Mouse (Mus musculus): ENCODE measurements around the gene Bpifa6. TPM values are rescaled to one million over a fixed set of nuclear protein-coding genes. Genes with fewer than 3 reads are reported as not detected.

Gene Bpifa6
- polyA plus RNA-seq, 1 experiment from 2014 or later: not detected

DNA sequence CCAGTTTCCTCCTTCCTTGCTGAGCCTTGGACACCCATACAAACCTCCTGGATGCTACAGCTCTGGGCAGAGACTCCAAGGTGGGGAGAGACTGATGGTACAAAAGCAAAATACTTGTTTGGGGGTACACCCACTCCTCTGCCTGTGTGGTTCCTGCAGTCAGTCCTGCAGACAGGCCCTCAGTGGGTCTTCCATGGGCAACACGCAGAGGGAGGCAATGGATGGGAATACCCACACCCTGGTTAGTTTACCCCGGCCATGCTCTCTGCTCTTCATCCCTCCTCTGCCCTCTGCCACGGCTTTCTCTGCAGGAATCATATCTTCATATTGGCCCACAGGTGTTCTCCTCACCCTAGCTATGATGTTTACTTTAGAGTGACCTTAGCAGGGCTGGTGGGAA, 25.8 kb downstream of the Bpifa6 start:
- no peak overlapping the region for H3K4me3 ChIP-seq (ENCODE audit: low read depth, low read length)
- WGBS: 58% methylated on average over 3 of the region's 3 CpGs
- TF ChIP-seq EP300 (IDR thresholded peaks at IDR 0.05) (no peak), CTCF (IDR thresholded peaks at IDR 0.05) (no peak)
- ATAC-seq (no peak), DNase-seq (ENCODE audit: low spot score) (no peak)
- H3K27ac ChIP-seq (ENCODE audit: low read length): no peak overlapping the region
- H3K9ac ChIP-seq (replicated peaks; ENCODE audit: low read depth): no peak overlapping the region
- no peaks in the 10 kb centered on the region for H3K27me3 ChIP-seq (replicated peaks; ENCODE audit: insufficient read depth, low read length)
- H3K4me1 ChIP-seq (ENCODE audit: insufficient read depth, low read depth, low read length): no peaks in the 10 kb centered on the region
- no peak overlapping the region for H3K4me2 ChIP-seq (replicated peaks; ENCODE audit: low read depth, low read length)
- no peaks in the 10 kb centered on the region for H3K9me3 ChIP-seq (ENCODE audit: low read length)
- no peaks in the 10 kb centered on the region for H3K36me3 ChIP-seq (ENCODE audit: insufficient read depth, low read length)

DNA sequence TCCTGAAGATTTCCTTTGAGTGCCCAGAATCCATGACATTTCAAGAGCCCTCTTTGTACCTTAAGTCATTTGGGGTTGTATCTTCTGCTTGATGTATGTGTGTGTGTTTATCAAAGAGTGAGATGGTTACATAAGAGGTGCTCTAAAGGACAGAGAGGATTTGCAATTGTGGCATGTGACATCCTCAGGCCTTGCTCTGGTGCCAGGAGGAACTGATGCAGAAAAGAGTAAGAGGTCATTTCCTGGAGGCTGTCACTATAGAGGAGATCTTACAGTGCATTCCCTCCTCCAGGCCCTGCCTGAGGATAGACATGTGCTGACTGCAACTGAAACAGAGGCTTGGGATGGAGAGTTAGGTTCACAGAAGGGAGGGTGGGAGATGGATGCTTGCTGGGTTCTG, 26.3 kb downstream of the Bpifa6 start:
- H3K27me3 ChIP-seq (replicated peaks; ENCODE audit: insufficient read depth, low read length): no peaks in the 10 kb centered on the region
- H3K27ac ChIP-seq (ENCODE audit: low read length): no peak overlapping the region
- DNase-seq (ENCODE audit: low spot score) (no peak), ATAC-seq (no peak)
- no peak overlapping the region for H3K4me2 ChIP-seq (replicated peaks; ENCODE audit: low read depth, low read length)
- H3K4me3 ChIP-seq (ENCODE audit: low read depth, low read length): no peak overlapping the region
- TF ChIP-seq CTCF (IDR thresholded peaks at IDR 0.05): no peak
- no peaks in the 10 kb centered on the region for H3K36me3 ChIP-seq (ENCODE audit: insufficient read depth, low read length)
- no peaks in the 10 kb centered on the region for H3K4me1 ChIP-seq (ENCODE audit: insufficient read depth, low read depth, low read length)
- H3K9me3 ChIP-seq (ENCODE audit: low read length): no peaks in the 10 kb centered on the region
- no peak overlapping the region for H3K9ac ChIP-seq (replicated peaks; ENCODE audit: low read depth)

DNA sequence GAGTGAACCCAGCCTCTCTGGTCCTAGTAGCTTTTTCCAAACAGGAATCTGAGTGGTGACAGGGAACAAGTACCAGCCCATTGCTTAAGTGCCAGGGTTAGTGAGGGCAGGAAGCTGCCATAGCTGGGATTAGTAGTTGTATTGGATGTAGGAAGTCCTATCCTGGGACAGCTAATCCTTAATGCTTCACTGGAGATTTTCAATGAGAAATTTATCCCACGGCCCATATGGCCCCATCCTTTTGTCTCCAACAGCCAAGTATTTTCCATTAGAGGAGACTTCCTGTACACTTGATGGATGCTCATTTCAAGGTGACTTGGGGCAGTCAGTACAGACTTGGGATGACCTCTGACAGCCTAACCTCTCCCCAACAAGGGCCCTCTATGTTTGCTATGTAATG, 29.7 kb downstream of the Bpifa6 start:
- DNase-seq (ENCODE audit: low spot score) (no peak), ATAC-seq (no peak)
- Histone ChIP-seq H3K4me3 (ENCODE audit: low read depth, low read length) (no peak overlapping the region), H3K4me1 (ENCODE audit: insufficient read depth, low read depth, low read length) (no peaks in the 10 kb centered on the region), H3K9me3 (ENCODE audit: low read length) (no peaks in the 10 kb centered on the region), H3K9ac (replicated peaks; ENCODE audit: low read depth) (no peak overlapping the region), H3K36me3 (ENCODE audit: insufficient read depth, low read length) (no peaks in the 10 kb centered on the region), H3K27ac (ENCODE audit: low read length) (no peak overlapping the region), H3K4me2 (replicated peaks; ENCODE audit: low read depth, low read length) (no peak overlapping the region), H3K27me3 (replicated peaks; ENCODE audit: insufficient read depth, low read length) (no peaks in the 10 kb centered on the region)
- no peak for TF ChIP-seq CTCF (IDR thresholded peaks at IDR 0.05)
- no peak for TF ChIP-seq EP300 (IDR thresholded peaks at IDR 0.05)
- WGBS: 57% methylated on average over 1 of the region's 1 CpGs

DNA sequence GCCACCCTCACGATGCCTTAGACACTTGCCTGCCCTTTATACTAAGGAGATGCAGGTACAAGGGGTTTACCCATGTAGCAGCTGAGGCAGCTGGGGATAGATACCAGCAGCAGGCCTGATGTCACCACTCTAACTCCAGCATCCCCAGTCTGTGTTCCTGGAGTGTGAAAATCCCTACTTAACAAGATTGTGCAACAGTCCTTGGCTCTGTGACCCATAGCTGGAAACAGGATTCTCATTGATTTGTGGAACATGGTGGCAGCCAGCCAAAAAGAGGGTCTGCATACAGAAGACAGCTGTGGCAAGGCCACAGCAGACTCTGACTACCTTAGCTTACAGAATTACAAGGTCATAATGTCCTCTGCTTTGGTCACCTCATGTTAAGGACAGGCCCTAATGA, 30.3 kb downstream of the Bpifa6 start:
- Histone ChIP-seq H3K4me1 (ENCODE audit: insufficient read depth, low read depth, low read length) (no peaks in the 10 kb centered on the region), H3K4me3 (ENCODE audit: low read depth, low read length) (no peak overlapping the region), H3K4me2 (replicated peaks; ENCODE audit: low read depth, low read length) (no peak overlapping the region), H3K36me3 (ENCODE audit: insufficient read depth, low read length) (no peaks in the 10 kb centered on the region), H3K9ac (replicated peaks; ENCODE audit: low read depth) (no peak overlapping the region), H3K27ac (ENCODE audit: low read length) (no peak overlapping the region), H3K27me3 (replicated peaks; ENCODE audit: insufficient read depth, low read length) (no peaks in the 10 kb centered on the region), H3K9me3 (ENCODE audit: low read length) (no peaks in the 10 kb centered on the region)
- no peak for TF ChIP-seq CTCF (IDR thresholded peaks at IDR 0.05)
- no peak for TF ChIP-seq EP300 (IDR thresholded peaks at IDR 0.05)
- 63% methylated on average over 1 of the region's 1 CpGs for WGBS
- DNase-seq (ENCODE audit: low spot score): peak; percentile 36
- no peak; the same call in 1 of the 2 replicates for ATAC-seq

DNA sequence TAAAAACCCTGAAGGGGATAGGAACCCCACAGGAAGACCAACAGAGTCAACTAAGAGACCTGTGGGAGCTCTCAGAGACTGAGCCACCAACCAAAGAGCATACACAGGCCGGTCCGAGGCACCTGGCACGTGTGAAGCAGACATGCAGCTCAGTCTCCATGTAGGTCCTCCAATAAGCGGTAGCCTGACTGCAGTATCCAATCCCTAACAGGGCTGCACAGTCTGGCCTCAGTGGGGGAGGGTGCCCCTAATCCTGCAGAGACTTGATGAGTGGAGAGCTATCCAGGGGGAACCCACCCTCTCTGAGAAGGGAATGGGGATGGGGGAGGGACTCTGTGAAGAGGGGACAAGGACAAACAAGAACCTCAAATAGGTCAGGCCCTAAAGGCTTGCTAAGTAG, 31.0 kb downstream of the Bpifa6 start:
- TF ChIP-seq EP300 (IDR thresholded peaks at IDR 0.05): no peak
- no peak for TF ChIP-seq CTCF (IDR thresholded peaks at IDR 0.05)
- WGBS: 81% methylated on average over 4 of the region's 4 CpGs
- H3K27me3 ChIP-seq (replicated peaks; ENCODE audit: insufficient read depth, low read length): no peaks in the 10 kb centered on the region
- H3K4me2 ChIP-seq (replicated peaks; ENCODE audit: low read depth, low read length): no peak overlapping the region
- H3K27ac ChIP-seq (ENCODE audit: low read length): no peak overlapping the region
- DNase-seq (ENCODE audit: low spot score) (no peak), ATAC-seq (no peak)
- no peak overlapping the region for H3K9ac ChIP-seq (replicated peaks; ENCODE audit: low read depth)
- no peak overlapping the region for H3K4me3 ChIP-seq (ENCODE audit: low read depth, low read length)
- H3K36me3 ChIP-seq (ENCODE audit: insufficient read depth, low read length): no peaks in the 10 kb centered on the region
- H3K9me3 ChIP-seq (ENCODE audit: low read length): no peaks in the 10 kb centered on the region
- no peaks in the 10 kb centered on the region for H3K4me1 ChIP-seq (ENCODE audit: insufficient read depth, low read depth, low read length)

DNA sequence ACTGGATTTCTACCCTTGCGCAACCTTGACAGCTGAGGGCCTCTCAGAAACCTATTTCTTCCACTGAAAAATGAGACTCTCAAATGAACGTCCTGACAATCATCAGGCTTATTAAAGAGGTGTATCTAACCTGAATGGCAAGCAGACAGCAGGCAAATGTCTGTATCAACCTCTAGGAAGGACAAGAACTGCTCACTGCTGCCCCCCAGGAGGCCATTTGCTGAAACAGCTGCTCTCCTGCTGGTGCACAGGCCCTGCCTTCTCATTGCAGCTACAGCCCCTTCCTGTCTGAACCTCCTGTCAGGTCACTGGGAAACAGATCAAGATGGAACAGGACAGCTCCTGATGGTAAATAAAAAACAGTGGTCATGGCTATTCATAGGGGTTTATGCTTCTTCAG, 31.6 kb downstream of the Bpifa6 start:
- Histone ChIP-seq H3K4me3 (ENCODE audit: low read depth, low read length) (no peak overlapping the region), H3K9ac (replicated peaks; ENCODE audit: low read depth) (no peak overlapping the region), H3K4me2 (replicated peaks; ENCODE audit: low read depth, low read length) (no peak overlapping the region), H3K27me3 (replicated peaks; ENCODE audit: insufficient read depth, low read length) (no peaks in the 10 kb centered on the region), H3K27ac (ENCODE audit: low read length) (no peak overlapping the region), H3K9me3 (ENCODE audit: low read length) (no peaks in the 10 kb centered on the region), H3K36me3 (ENCODE audit: insufficient read depth, low read length) (no peaks in the 10 kb centered on the region), H3K4me1 (ENCODE audit: insufficient read depth, low read depth, low read length) (no peaks in the 10 kb centered on the region)
- no peak for ATAC-seq
- 70% methylated on average over 2 of the region's 2 CpGs for WGBS
- no peak for TF ChIP-seq EP300 (IDR thresholded peaks at IDR 0.05)
- peak; percentile 6; the same call in 1 of the 2 replicates for TF ChIP-seq CTCF (IDR thresholded peaks at IDR 0.05)
- no peak for DNase-seq (ENCODE audit: low spot score)

DNA sequence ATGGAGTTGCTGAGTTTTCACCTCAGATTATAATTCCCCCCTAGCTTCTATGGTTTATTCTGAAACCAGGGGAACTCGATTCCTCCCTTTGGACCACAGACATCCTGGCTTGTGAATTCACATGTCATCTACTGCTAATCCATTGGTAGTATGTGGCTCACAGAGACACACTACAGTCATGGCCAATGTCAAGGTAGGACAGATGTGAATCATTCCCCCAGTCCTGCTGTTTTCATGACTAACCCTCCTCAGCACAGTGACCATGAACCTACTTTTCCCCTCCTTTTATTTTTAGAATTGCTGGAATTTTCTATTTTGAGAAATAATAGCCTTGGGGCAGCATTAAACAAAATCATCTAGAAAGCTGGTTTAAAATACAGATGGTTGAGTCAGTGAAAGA, 32.6 kb downstream of the Bpifa6 start:
- TF ChIP-seq CTCF (IDR thresholded peaks at IDR 0.05) (no peak), EP300 (IDR thresholded peaks at IDR 0.05) (no peak)
- 67% methylated on average over 1 of the region's 1 CpGs for WGBS

More for the DNA sequence above, 32.6 kb downstream of the Bpifa6 start:
- ATAC-seq (no peak), DNase-seq (ENCODE audit: low spot score) (no peak)
- Histone ChIP-seq H3K9me3 (ENCODE audit: low read length) (no peaks in the 10 kb centered on the region), H3K4me3 (ENCODE audit: low read depth, low read length) (no peak overlapping the region), H3K36me3 (ENCODE audit: insufficient read depth, low read length) (no peaks in the 10 kb centered on the region), H3K27me3 (replicated peaks; ENCODE audit: insufficient read depth, low read length) (no peaks in the 10 kb centered on the region), H3K27ac (ENCODE audit: low read length) (no peak overlapping the region), H3K9ac (replicated peaks; ENCODE audit: low read depth) (no peak overlapping the region), H3K4me1 (ENCODE audit: insufficient read depth, low read depth, low read length) (no peaks in the 10 kb centered on the region), H3K4me2 (replicated peaks; ENCODE audit: low read depth, low read length) (no peak overlapping the region)

Data from lung, postnatal 0 days (tissue).